Mouse (Mus musculus) erythroid progenitor cell, adult 5-6 weeks (primary cell): Measurements from ENCODE around the gene Olfr1209. TPM values are rescaled to one million over a fixed set of nuclear protein-coding genes. Genes with fewer than 3 reads are reported as not detected.

Experiments used
- ATAC-seq: replicated peaks from 2 replicates; pipeline ENCODE4 v1.8.0; 2016; ENCODE audit warnings: moderate number of reproducible peaks, mild to moderate bottlenecking, moderate TSS enrichment, inconsistent platforms; ENCODE audit not compliant: poor library complexity, low FRiP score, severe bottlenecking
- total RNA-seq, 2 experiments: library from RNA; stranded (forward) in 1 of 2; stranded (reverse) in 1 of 2; fragments of 150-400 nt in 1 of 2; fragments of 186-747, 209-891 nt in 1 of 2; gene quantifications; 2 replicates each; pipeline versions ENCODE4 v1.2.3 to v1.2.4; 2015 to 2017; ENCODE audit warnings: low replicate concordance in 2 of 2

The Olfr1209 gene
- total RNA-seq (2015; ENCODE audit: low replicate concordance) = not detected in 2 replicates
- total RNA-seq (2017; ENCODE audit: low replicate concordance) = not detected in 2 replicates

DNA sequence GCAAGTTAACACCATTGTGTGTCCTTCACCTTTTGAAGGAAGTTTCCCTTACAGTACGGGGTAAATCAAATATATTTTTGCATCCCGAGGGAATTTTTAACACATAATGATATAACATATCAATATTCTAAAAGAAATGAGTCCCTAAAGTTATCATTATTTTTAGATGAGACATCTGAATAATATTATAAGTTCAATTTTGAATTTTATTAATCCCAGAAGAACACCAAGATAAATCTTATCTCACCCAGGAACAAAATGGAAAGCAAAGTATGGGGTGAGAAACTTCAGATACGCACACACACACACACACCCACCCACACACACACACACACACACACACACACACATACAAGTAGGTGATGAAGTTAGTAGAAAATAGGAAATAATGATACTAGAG lies at the start of gene Olfr1209:
Olfr1209 (minus strand) TSS at position 101 of the 400 bp plus-strand sequence.
- no peak for ATAC-seq

DNA sequence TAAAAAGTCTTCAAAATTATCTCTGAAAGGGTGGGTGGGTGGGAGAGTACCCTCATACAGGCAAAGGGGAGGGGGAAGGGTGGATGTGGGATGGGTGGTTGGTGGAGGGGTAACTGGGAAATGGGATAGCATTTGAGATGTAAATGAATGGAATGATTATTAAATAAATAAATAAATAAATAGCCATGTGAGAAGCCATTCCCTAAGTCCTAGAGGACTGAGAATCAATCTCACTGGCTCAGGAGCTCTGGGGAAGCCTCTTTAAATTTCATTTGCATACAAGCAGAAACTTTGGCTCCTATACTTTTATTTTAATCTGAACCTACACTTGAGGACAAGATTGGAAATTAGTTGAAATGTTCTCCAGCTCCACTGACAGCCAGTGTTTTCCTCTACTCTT lies 38.7 kb upstream of the Olfr1209 start, which contains the start of gene Olfr1212:
Olfr1212 (plus strand) TSS at position 301 of the 400 bp plus-strand sequence.
- no peak for ATAC-seq

DNA sequence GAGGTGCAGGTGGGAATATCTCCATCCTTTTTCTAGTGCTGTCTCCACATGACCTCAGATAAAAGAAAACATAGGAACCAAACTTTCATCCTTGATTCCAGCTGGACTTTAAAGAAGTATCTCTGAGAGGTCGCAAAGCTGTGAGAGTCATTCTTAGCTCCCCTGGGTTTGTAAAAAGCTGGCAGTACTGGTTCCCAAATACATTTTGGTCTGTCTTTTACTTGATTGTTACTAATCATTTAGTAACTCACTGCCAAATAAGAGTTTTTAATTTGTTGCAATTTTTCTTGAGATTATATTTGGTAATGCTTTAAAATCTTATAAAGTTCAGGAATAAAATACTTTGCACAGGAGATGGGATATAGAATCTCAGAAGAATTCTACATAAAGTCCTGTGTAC lies 23.1 kb upstream of the Olfr1209 start, which contains the start of gene Olfr1211:
Olfr1211 (minus strand) TSS at position 101 of the 400 bp plus-strand sequence.
- ATAC-seq = no peak

DNA sequence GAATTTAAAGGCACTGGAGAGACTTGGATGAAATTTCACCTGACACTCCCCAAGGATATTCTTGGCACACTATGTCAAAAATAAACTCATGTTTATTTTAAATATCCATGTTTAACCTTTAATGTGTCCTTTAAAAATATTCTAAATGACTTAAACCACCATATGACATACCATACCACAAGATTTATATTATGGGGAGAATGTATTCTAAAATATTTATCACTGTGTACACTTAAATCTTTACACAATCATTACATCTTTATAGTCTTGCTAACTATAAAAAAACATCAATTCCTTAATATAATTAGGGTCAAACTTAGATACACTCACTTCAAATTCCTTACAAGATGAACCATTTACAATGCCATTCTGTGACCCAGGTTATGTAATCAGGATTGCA lies 12.7 kb downstream of the Olfr1209 start, which contains the start of gene Olfr1208:
Olfr1208 (minus strand) TSS at position 101 of the 400 bp plus-strand sequence.
- no peak for ATAC-seq

DNA sequence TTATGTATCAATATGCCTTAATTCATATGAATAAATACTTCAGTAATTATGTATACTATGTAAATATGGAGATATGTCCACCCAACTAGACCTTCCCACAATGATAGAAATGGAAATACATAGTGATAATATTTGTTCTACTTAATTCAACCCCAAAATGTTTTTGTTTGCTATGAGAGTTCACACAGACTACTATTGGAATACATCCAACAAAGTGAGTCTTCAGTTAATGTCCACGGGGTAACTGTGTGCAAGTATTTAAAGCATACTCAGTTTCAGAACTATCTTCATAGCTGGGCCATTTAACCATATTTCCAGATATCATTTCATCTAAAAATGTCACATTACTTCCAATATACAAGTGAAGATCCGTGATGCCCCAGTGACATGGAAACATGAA lies 52.0 kb downstream of the Olfr1209 start, which contains the start of gene Olfr1206:
Olfr1206 (plus strand) TSS at position 301 of the 400 bp plus-strand sequence.
- ATAC-seq = no peak

Other genes with a start within 250 kb of the Olfr1209 start
- not detected in 2 replicates for gene Olfr1193, start 239.5 kb downstream of the Olfr1209 start, total RNA-seq (2015; ENCODE audit: low replicate concordance)
- not detected in 2 replicates for gene Olfr1193, start 239.5 kb downstream of the Olfr1209 start, total RNA-seq (2017; ENCODE audit: low replicate concordance)
- gene Olfr1195, start 226.0 kb downstream of the Olfr1209 start, total RNA-seq (2015; ENCODE audit: low replicate concordance) = not detected in 2 replicates
- gene Olfr1195, start 226.0 kb downstream of the Olfr1209 start, total RNA-seq (2017; ENCODE audit: low replicate concordance) = not detected in 2 replicates
- gene Olfr1196, start 210.6 kb downstream of the Olfr1209 start, total RNA-seq (2015; ENCODE audit: low replicate concordance) = not detected in 2 replicates
- gene Olfr1196, start 210.6 kb downstream of the Olfr1209 start, total RNA-seq (2017; ENCODE audit: low replicate concordance) = not detected in 2 replicates
- not detected in 2 replicates for gene Olfr1197, start 182.8 kb downstream of the Olfr1209 start, total RNA-seq (2015; ENCODE audit: low replicate concordance)
- not detected in 2 replicates for gene Olfr1197, start 182.8 kb downstream of the Olfr1209 start, total RNA-seq (2017; ENCODE audit: low replicate concordance)
- not detected in 2 replicates for gene Olfr1198, start 163.8 kb downstream of the Olfr1209 start, total RNA-seq (2015; ENCODE audit: low replicate concordance)
- gene Olfr1198, start 163.8 kb downstream of the Olfr1209 start, total RNA-seq (2017; ENCODE audit: low replicate concordance) = not detected in 2 replicates
- gene Olfr1199, start 154.7 kb downstream of the Olfr1209 start, total RNA-seq (2015; ENCODE audit: low replicate concordance) = not detected in 2 replicates
- not detected in 2 replicates for gene Olfr1199, start 154.7 kb downstream of the Olfr1209 start, total RNA-seq (2017; ENCODE audit: low replicate concordance)
- gene Olfr1200, start 144.7 kb downstream of the Olfr1209 start, total RNA-seq (2015; ENCODE audit: low replicate concordance) = not detected in 2 replicates
- not detected in 2 replicates for gene Olfr1200, start 144.7 kb downstream of the Olfr1209 start, total RNA-seq (2017; ENCODE audit: low replicate concordance)
- not detected in 2 replicates for gene Olfr1201, start 122.1 kb downstream of the Olfr1209 start, total RNA-seq (2015; ENCODE audit: low replicate concordance)
- not detected in 2 replicates for gene Olfr1201, start 122.1 kb downstream of the Olfr1209 start, total RNA-seq (2017; ENCODE audit: low replicate concordance)
- not detected in 2 replicates for gene Olfr1202, start 100.7 kb downstream of the Olfr1209 start, total RNA-seq (2015; ENCODE audit: low replicate concordance)
- gene Olfr1202, start 100.7 kb downstream of the Olfr1209 start, total RNA-seq (2017; ENCODE audit: low replicate concordance) = not detected in 2 replicates
- not detected in 2 replicates for gene Olfr1205, start 85.4 kb downstream of the Olfr1209 start, total RNA-seq (2015; ENCODE audit: low replicate concordance)
- gene Olfr1205, start 85.4 kb downstream of the Olfr1209 start, total RNA-seq (2017; ENCODE audit: low replicate concordance) = not detected in 2 replicates
- gene Olfr1204, start 65.9 kb downstream of the Olfr1209 start, total RNA-seq (2015; ENCODE audit: low replicate concordance) = not detected in 2 replicates
- not detected in 2 replicates for gene Olfr1204, start 65.9 kb downstream of the Olfr1209 start, total RNA-seq (2017; ENCODE audit: low replicate concordance)
- gene Olfr1206, start 51.9 kb downstream of the Olfr1209 start, total RNA-seq (2015; ENCODE audit: low replicate concordance) = not detected in 2 replicates
- gene Olfr1206, start 51.9 kb downstream of the Olfr1209 start, total RNA-seq (2017; ENCODE audit: low replicate concordance) = not detected in 2 replicates
- not detected in 2 replicates for gene Olfr1208, start 12.8 kb downstream of the Olfr1209 start, total RNA-seq (2015; ENCODE audit: low replicate concordance)
- not detected in 2 replicates for gene Olfr1208, start 12.8 kb downstream of the Olfr1209 start, total RNA-seq (2017; ENCODE audit: low replicate concordance)
- gene Olfr1211, start 23.0 kb upstream of the Olfr1209 start, total RNA-seq (2015; ENCODE audit: low replicate concordance) = not detected in 2 replicates
- gene Olfr1211, start 23.0 kb upstream of the Olfr1209 start, total RNA-seq (2017; ENCODE audit: low replicate concordance) = not detected in 2 replicates
- gene Olfr1212, start 38.8 kb upstream of the Olfr1209 start, total RNA-seq (2015; ENCODE audit: low replicate concordance) = not detected in 2 replicates
- gene Olfr1212, start 38.8 kb upstream of the Olfr1209 start, total RNA-seq (2017; ENCODE audit: low replicate concordance) = not detected in 2 replicates
- not detected in 2 replicates for gene Gm13762, start 65.1 kb upstream of the Olfr1209 start, total RNA-seq (2015; ENCODE audit: low replicate concordance)
- not detected in 2 replicates for gene Gm13762, start 65.1 kb upstream of the Olfr1209 start, total RNA-seq (2017; ENCODE audit: low replicate concordance)
- not detected in 2 replicates for gene Olfr1214, start 77.5 kb upstream of the Olfr1209 start, total RNA-seq (2015; ENCODE audit: low replicate concordance)
- not detected in 2 replicates for gene Olfr1214, start 77.5 kb upstream of the Olfr1209 start, total RNA-seq (2017; ENCODE audit: low replicate concordance)
- not detected in 2 replicates for gene Olfr1215, start 91.8 kb upstream of the Olfr1209 start, total RNA-seq (2015; ENCODE audit: low replicate concordance)
- gene Olfr1215, start 91.8 kb upstream of the Olfr1209 start, total RNA-seq (2017; ENCODE audit: low replicate concordance) = not detected in 2 replicates
- not detected in 2 replicates for gene Olfr1216, start 103.2 kb upstream of the Olfr1209 start, total RNA-seq (2015; ENCODE audit: low replicate concordance)
- gene Olfr1216, start 103.2 kb upstream of the Olfr1209 start, total RNA-seq (2017; ENCODE audit: low replicate concordance) = not detected in 2 replicates
- gene Olfr1217, start 116.9 kb upstream of the Olfr1209 start, total RNA-seq (2015; ENCODE audit: low replicate concordance) = not detected in 2 replicates
- not detected in 2 replicates for gene Olfr1217, start 116.9 kb upstream of the Olfr1209 start, total RNA-seq (2017; ENCODE audit: low replicate concordance)
- not detected in 2 replicates for gene Olfr1218, start 146.0 kb upstream of the Olfr1209 start, total RNA-seq (2015; ENCODE audit: low replicate concordance)
- not detected in 2 replicates for gene Olfr1218, start 146.0 kb upstream of the Olfr1209 start, total RNA-seq (2017; ENCODE audit: low replicate concordance)
- not detected in 2 replicates for gene Olfr1219, start 168.4 kb upstream of the Olfr1209 start, total RNA-seq (2015; ENCODE audit: low replicate concordance)
- not detected in 2 replicates for gene Olfr1219, start 168.4 kb upstream of the Olfr1209 start, total RNA-seq (2017; ENCODE audit: low replicate concordance)
- gene Olfr1220, start 191.7 kb upstream of the Olfr1209 start, total RNA-seq (2015; ENCODE audit: low replicate concordance) = not detected in 2 replicates
- gene Olfr1220, start 191.7 kb upstream of the Olfr1209 start, total RNA-seq (2017; ENCODE audit: low replicate concordance) = not detected in 2 replicates
- not detected in 2 replicates for gene Olfr1221, start 202.1 kb upstream of the Olfr1209 start, total RNA-seq (2015; ENCODE audit: low replicate concordance)
- not detected in 2 replicates for gene Olfr1221, start 202.1 kb upstream of the Olfr1209 start, total RNA-seq (2017; ENCODE audit: low replicate concordance)
- gene Olfr1222, start 217.9 kb upstream of the Olfr1209 start, total RNA-seq (2015; ENCODE audit: low replicate concordance) = not detected in 2 replicates
- gene Olfr1222, start 217.9 kb upstream of the Olfr1209 start, total RNA-seq (2017; ENCODE audit: low replicate concordance) = not detected in 2 replicates
- not detected in 2 replicates for gene Olfr1223, start 236.4 kb upstream of the Olfr1209 start, total RNA-seq (2015; ENCODE audit: low replicate concordance)
- not detected in 2 replicates for gene Olfr1223, start 236.4 kb upstream of the Olfr1209 start, total RNA-seq (2017; ENCODE audit: low replicate concordance)
- not detected in 2 replicates for gene Olfr1224-ps1, start 248.9 kb upstream of the Olfr1209 start, total RNA-seq (2015; ENCODE audit: low replicate concordance)
- not detected in 2 replicates for gene Olfr1224-ps1, start 248.9 kb upstream of the Olfr1209 start, total RNA-seq (2017; ENCODE audit: low replicate concordance)